Mouse (Mus musculus) gastrocnemius, adult 18-20 months (tissue): ENCODE measurements around the gene Maml3. TPM values are rescaled to one million over a fixed set of nuclear protein-coding genes. Genes with fewer than 3 reads are reported as not detected.
A peak's percentile ranks its signal among the peaks of the same experiment; 100 is the strongest.

Source experiments
- DNase-seq: peaks from one replicate; pipeline ENCODE4 v3.0.0; 2021; ENCODE audit warnings: low spot score
- long read RNA-seq, 2 experiments: library from polyadenylated mRNA; stranded (forward); transcript quantifications; one replicate each; pipeline ENCODE4 v2.0.0; 2021
- total RNA-seq, 2 experiments: library from RNA; stranded (reverse); gene quantifications; 2 replicates each; pipeline ENCODE4 v1.2.3; 2021

The Maml3 gene
- total RNA-seq = 1 to 10 TPM; 2.3 to 2.6 TPM
- long read RNA-seq, experiment 1, partial matches to known transcripts = 0 of 1 reads
- long read RNA-seq, experiment 1, other reads (novel, unspliced or antisense) = 1 of 1 reads
- long read RNA-seq, experiment 2 = 0 reads

- peak; percentile 90 for DNase-seq
These were observed at the start of gene Maml3 for GRCm38 (mm10) chr3:52104636-52105151. Gene Maml3 (minus strand): TSS chr3:52105076.

GRCm38 (mm10) chr3:52151155-52151554 lies 46.3 kb upstream of the Maml3 start:
- DNase-seq = no peak

- DNase-seq = no peak
These were observed 43.4 kb upstream of the Maml3 start for GRCm38 (mm10) chr3:52148301-52148700.

GRCm38 (mm10) chr3:52144776-52145460 lies 40.0 kb upstream of the Maml3 start:
- DNase-seq = peak; percentile 29

- no peak for DNase-seq
These were observed 38.1 kb upstream of the Maml3 start for GRCm38 (mm10) chr3:52143017-52143416.

- no peak for DNase-seq
These were observed 35.3 kb upstream of the Maml3 start for GRCm38 (mm10) chr3:52140162-52140561.

GRCm38 (mm10) chr3:52125421-52125820 lies 20.5 kb upstream of the Maml3 start:
- no peak for DNase-seq

GRCm38 (mm10) chr3:52120858-52121257 lies 16.0 kb upstream of the Maml3 start:
- DNase-seq = no peak

- no peak for DNase-seq
These were observed 14.3 kb upstream of the Maml3 start for GRCm38 (mm10) chr3:52119216-52119615.

GRCm38 (mm10) chr3:52115421-52115820 lies 10.5 kb upstream of the Maml3 start:
- DNase-seq = peak; percentile 9

- no peak for DNase-seq
These were observed 3.2 kb upstream of the Maml3 start for GRCm38 (mm10) chr3:52108027-52108426.

- DNase-seq = no peak
These were observed 280 bp upstream of the Maml3 start for GRCm38 (mm10) chr3:52105156-52105555.

- DNase-seq = no peak
These were observed 668 bp downstream of the Maml3 start for GRCm38 (mm10) chr3:52104208-52104607.

- DNase-seq = peak; percentile 39
These were observed 1.2 kb downstream of the Maml3 start for GRCm38 (mm10) chr3:52103531-52104181.

- peak; percentile 75 for DNase-seq
These were observed 2.0 kb downstream of the Maml3 start for GRCm38 (mm10) chr3:52102601-52103530.

- peak; percentile 91 for DNase-seq
These were observed 2.8 kb downstream of the Maml3 start for GRCm38 (mm10) chr3:52101977-52102600.

- DNase-seq = no peak
These were observed 3.4 kb downstream of the Maml3 start for GRCm38 (mm10) chr3:52101401-52101976.

- no peak for DNase-seq
These were observed 4.0 kb downstream of the Maml3 start for GRCm38 (mm10) chr3:52100926-52101325.

GRCm38 (mm10) chr3:52100306-52100705 lies 4.6 kb downstream of the Maml3 start:
- DNase-seq = no peak

GRCm38 (mm10) chr3:52099286-52099685 lies 5.6 kb downstream of the Maml3 start:
- DNase-seq = no peak
